Mouse (Mus musculus) urinary bladder, postnatal 25 days (tissue): Measurements from ENCODE around the gene Rab27a.
"Not testable (repeated sequence)": the region's sequence is repeated elsewhere in the genome, so short reads cannot be mapped to it uniquely, and the experiment has no call there.

Source experiments
- DNase-seq: peaks from one replicate; pipeline ENCODE4 v3.0.0; 2022; ENCODE audit warnings: low spot score

Gene Rab27a

DNA sequence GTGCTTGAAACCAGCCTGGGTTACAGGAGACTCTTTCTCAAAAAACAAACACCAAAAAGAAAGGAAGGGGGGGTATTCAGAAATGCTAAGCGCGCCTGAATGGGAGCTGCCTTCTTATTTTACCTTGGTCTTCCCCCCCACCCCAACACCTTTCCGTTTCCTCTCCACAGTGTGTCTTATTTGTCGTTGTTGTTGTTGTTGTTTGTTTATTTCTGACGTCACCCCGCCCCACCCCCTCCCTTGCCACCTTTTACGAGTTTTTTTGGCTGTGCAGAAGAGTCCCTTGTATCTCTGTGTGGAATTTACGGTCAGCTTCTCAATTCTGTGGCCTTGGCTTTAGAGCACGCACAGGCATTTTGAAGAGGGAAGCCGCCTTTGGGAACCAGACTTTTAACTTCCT, 1.1 kb downstream of the Rab27a start:
- no peak for DNase-seq

DNA sequence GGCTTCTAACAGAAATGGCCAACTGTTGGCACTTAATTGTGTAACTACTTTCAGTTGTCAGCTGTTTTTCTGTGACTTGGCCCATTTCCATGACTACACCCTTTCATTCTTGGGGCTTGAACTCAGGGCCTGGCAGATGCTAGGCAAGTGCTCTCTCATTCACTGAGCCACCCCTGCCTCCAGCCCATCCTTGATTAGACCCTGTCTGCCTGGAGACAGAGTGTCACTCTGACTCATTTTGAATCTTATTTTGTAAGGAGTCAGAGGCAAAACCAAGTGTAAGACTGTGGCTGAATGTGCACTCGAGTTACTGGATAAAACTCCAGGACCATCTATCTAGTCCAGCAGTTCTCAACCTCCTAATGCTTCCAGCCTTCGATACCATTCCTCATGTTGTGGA, 3.3 kb downstream of the Rab27a start:
- DNase-seq = no peak

DNA sequence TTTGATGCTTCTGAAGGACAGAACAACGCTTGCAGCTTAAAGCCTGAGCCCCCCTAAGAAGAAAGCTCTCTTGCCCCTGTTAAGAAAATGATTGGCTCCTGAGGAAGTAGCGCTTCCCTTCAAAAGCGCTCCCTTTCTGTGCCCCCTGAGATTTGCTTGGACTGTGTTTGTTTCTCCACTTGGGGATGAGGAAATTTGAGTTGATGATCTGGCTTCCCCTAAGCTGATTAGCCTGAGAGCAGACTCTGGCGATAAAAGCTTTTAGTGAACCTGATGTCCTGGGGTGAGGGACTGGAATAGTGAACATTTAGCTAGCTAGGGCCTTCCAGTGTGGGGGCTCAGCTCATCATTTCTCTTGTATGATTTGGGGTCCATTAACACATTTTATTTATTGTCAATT, 4.3 kb downstream of the Rab27a start:
- no peak for DNase-seq

DNA sequence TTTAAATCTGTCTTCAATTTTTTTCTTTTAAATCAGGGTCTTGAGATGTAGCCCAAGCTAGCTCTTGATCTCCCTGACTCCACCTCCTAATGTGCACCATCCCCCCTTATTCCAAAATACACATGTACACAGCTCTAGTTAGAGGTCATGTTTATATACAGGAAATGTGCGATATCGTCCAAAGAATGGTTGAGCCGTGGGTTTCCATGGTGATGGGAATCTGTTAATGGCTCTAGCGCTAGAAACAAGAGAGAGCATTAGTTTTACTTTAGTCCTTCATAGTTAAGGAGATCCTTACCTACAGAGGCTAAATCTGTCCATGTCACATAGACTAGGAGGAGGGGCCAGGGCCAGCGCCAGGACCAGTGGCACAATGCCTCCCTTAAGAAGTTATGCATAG, 5.2 kb downstream of the Rab27a start:
- no peak for DNase-seq

DNA sequence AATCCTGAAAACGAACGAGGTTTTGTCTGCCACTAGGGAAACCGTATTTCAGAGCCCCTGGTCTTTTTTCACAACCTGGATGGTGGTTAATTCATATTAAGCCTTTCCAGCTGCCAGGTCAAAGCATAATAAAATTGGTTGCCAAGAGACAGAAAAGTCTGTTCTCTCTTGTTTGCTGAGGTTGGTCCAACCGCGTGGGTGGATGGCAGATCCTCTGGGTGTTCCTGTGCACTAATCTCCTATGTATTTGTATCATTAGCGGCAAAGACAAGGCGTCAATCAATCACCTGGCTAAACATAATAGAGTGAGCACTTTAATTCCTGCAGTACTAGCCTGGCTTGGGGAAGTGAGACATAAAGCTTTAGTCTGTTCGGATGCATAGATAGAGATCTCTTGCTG, 6.0 kb downstream of the Rab27a start:
- no peak for DNase-seq

DNA sequence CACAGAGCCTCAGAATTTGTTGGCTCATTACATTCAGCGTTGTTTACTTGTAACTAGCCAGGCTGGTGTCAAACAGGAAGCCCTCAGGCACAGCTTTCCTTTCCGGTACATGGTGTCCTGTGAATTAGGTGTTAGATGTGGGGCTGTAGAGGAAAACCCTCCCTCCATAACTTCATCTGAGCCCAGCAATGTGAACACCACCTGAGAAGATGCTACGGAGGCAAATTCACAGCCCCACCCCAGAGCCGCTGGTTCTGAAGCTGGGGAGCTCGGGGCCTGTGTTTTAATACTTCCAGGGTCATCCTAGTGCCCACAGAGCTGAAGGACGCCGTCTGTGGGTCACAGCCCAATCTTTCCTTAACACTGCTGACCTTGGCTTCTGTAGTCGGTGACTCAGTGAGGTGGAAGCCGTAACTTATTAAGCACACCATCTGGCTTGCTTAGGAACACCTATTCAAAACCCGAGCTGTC, 10.8 kb downstream of the Rab27a start:
- no peak for DNase-seq

DNA sequence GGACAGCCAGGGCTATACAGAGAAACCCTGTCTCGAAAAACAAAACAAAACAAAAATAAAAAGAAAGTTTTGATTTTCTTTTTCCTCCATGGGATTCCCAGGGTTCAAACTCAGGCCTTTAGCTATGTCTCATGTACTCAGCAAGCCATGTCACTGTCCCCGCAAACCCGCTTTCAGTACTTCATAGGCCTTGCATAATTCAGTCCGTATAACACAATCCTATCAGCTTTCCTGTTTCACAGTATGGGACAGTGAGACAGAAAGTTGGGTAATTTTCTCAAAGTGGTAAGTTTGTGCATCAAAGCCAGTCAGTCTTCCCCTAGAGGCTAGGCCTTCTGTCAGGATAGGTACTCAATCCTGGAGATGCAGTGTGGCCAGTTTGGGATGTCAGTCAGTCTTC, 14.6 kb downstream of the Rab27a start:
- no peak for DNase-seq

DNA sequence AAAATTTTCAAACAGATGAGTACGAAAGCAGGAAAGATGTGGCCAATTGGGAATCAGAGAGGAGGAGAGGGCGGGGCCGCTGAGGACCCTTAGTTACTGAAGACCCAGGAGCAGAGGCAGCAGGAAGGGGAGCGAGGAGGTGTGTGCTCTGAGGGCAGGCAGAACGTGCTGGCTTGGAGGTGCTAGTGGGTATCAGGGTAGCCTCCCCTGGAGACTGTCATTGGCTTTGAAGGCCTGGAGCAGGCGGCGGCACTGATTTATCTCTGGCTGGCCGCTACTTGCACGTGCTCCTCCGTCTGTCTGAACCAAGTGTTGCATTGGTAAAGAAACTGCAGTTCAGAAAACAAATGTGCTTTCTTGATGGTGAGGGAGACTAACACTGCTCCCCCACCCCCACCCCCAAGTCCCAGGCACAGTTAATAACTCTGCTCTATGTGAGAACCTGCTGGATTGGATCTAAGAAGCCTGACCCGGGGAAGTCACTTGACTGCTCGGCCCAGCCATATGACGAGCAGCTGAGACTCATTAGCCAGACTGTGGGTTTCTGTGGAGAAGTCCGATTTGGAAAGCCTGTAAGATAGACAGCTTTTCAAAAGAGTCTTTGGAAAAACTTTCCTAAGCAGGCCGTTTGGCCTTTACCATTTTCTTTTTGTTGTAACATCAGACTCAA, 19.1 kb downstream of the Rab27a start:
- no peak for DNase-seq

DNA sequence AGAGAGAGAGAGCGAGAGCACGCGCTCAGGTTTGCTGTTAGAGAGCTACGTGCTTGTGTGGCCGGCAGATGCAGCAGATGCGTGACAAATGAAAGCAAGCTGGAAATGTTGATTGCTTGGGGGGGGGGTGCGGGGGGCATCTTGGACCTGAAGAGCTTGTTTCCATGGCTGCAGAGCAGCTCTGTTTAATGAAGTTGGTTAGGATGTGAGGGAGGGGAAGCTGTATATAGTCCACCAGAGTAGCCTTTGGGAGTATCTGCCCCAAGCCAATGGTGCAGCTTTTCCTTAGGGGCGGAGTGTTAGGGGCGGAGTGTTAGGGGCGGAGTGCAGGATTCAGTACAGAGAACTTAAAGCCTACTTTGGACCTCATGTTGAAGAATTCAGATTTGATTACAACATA, 22.4 kb downstream of the Rab27a start:
- DNase-seq = no peak

DNA sequence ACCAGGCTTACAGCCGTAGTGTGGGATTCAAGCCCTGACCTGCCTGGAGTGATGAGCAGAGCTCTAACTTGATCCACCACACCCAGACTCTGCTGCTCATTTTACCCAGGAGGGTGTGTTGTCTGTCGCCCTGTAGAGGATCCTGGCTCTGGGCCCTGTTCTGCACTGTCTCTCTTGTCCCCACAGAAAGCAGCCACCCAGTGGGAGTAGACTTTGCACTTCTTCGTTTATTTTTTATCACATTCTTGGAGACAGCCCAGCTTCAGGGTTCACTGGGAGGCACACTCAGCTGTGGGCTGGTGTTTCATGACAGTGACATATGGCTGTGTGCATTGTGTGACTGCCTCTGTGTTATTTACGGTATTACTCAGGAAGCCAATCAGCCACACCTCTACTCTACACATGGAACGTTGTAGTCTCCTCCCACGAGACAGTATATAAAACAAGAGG, 23.6 kb downstream of the Rab27a start:
- DNase-seq = no peak

DNA sequence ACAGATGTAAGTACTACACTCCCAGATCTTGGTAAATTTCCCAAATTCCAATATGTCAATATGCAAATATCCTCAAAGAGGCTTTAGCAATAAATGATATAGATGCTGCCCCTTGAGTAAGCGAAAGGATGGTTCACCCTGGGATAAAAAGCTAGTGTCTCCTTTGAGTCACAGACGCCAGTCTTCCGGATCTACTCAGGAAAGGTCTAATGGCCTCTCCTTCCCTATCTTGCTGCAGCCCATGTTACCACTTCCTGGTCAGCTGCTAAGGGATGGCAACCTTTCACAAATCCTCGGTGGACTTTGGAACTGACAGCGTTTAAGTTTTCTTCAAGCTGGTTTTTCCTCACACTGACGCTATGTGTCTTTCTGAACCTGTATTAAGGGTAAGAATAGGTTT, 24.0 kb downstream of the Rab27a start:
- DNase-seq = no peak

DNA sequence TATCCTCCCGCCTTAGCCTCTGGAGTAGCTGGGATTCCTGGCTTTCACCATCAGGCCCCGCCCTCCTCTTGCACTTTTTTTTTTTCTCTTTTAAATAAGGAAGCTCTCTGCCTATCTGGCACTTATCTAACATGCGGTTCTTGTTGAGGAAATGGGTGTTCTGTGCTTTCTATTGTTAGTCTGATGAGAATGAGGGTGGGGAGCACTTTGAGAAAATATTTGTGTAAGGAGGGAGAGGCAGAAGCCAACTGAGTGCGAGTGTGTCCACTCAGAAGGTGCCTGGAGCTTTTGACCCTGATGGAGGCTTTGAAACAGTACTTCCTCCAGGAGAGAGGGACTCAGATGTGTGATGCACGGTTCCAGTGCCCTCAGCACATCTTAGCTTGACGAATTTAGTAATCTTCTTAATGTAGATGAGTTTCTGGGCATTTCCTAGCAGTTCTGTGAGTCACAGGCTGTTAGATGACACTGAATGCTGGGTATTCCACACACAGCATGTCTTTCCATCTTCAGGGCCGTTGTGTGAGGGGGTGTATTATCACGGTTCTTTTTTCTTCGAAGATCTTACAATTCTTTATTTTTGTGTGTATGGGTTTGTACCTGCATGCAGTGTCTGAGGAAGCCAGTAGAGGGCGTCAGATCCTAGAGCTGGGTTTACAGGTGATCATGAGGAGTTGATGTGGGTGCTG, 26.5 kb downstream of the Rab27a start:
- DNase-seq = no peak

DNA sequence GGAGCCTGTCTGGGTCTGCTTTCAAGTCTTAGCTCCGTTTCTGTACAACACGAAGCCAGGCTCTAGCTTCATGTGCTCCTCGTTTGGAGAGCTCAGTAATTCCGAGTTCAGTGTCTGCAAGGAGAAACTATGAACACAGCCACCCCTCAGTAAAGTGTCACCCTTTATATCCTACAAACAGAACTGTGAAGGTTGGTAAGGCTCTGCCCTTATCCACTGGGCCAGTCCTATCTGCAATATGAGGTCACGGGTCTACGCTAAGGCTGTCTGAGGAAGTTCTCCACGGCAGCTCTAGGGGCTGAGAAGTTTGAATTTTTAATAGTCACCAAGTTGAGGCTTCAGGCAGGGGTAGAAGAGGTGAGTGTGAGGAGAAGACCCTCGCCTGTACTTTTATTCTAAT, 27.8 kb downstream of the Rab27a start:
- DNase-seq = no peak

DNA sequence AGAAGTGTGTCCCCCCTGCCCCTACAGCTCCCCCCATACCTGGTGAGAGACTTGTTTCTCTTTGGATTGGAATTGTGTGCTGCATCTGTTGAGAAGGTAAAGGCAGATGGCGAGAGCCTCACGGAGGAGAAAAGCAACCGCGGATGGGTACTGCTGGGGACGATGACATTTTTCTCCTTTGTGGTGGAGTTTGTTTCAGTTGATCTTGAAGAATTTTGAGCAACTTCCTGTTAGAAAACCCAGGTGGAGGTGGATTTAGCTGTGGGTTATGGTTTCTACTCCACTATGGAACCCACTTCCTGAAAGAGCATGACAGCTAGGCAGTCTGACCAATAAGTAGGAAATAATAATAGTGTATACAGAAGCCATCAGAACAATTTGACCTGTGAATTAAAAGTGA, 28.5 kb downstream of the Rab27a start:
- no peak for DNase-seq

DNA sequence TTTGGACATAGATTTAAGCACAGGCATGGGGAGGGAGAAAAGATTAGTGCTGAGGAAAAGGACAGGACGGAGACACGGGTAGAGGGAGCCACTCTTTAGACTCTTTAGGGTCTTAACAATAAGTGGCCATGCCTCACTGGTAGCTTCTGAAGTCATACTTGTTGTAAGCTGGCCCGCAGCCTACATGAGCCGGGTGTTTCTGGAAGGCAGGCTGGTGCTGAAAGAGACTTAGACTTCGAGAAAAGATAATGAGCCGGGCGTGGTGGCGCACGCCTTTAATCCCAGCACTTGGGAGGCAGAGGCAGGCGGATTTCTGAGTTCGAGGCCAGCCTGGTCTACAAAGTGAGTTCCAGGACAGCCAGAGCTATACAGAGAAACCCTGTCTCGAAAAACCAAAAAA, 34.7 kb downstream of the Rab27a start:
- DNase-seq = not testable (repeated sequence)

DNA sequence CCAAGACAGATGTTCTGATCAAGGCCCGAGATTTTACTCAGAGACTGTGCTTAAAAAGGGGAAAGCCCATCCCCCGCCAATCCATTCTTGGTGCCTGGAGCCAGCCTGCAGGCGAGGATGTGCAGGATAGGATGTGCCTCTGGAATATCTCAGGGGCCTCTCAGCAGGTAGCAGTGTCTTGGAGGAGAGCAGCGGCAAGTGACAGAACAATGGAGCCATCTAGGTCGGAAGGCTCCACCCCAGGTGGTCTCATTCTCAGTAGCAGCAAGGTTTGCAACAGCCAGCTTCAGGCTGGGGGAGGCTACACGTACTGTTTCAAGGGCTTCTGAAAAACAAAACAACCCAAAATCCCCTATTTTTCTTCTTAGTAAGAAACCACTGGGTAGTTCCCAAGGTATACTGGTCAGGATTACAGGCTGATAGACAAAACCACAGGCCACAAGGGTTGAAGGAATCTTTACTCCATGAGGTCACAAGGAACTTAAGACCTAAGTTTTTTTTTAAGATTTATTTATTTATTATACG, 35.2 kb downstream of the Rab27a start:
- DNase-seq = no peak

DNA sequence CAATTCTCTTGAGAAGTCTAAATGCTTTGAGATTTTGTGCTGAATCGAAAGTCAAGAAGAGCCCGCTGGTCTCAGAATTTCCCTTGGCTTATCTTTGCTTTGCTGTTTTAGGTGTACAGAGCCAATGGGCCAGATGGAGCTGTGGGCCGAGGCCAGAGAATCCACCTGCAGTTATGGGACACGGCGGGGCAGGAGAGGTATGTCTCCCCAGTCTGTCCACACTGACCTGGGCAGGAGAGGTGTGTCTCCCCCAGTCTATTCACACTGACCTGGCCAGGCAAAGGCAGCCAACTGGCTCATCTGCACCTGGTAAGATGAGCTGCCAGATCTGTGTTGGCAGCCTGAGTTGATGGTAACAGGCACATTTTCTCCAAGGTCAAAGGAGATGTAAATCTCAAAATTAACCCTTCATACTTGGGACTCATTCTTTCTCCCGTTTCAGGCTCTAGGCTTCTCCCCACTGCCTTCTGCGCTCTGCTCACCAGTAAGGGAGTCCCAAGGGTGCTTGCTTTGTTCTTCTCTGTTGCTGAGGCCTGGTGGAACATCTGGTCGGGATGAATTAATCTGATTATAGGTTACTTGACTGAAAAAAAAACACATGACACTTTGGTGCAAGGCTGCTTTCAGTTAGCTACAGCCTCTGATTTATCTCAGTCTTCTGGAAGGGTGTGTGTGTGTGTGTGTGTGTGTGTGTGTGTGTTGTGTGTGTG, 37.8 kb downstream of the Rab27a start:
- no peak for DNase-seq

DNA sequence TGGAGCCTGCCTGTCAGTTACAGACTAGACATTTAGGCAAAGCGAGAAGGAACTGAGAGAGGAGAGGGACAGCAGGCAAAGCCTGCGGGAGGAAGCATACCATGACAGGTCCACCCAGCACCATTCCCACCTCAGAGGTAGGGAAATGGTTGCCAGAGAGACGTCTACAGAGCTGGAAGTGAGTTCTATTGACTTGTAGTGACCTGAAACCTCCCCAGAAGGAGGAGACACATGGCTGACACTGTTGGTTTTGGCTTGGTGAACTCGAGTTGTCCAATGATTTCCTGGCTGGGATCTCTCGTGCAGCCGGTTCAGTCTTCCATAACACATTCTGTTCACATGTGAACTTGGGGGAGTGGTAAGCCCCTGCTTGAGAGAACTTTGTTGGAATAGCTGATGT, 39.3 kb downstream of the Rab27a start:
- DNase-seq = no peak

DNA sequence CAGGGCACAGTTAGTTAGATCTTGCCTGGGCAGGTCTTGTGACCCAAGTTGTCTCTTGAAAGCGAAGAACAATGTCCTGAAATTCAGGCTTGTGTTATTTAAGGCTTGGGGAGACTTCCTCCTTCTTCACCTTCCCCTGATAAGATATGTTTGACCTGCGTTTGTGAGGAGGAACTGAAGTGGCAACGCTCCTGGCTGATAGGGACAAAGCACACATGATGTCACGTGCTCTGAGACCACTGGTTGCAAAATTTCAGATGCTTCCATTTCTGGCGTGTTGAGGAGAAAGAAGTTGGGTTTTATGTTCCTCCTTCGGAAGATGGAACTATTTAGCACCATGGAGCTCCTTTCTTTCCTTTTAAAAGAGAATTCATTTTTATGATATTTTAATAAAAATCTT, 41.2 kb downstream of the Rab27a start:
- no peak for DNase-seq

DNA sequence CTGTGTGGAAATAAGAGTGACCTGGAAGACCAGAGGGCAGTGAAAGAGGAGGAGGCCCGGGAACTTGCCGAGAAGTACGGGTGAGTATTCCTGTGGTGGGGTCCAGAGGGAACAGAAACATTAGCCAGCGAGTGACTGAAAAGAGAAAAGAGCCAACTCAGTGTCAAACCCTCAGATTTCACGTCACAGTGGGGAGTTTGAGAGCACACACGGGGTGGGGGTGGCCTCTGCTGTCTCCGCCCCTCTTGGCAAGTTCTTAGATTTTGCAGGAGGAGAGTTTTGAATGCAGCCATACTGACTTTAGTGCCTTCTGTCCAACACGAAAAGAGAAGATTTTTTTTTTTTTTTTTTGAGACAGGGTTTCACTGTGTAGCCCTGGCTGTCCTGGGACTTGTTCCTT, 42.5 kb downstream of the Rab27a start:
- no peak for DNase-seq

DNA sequence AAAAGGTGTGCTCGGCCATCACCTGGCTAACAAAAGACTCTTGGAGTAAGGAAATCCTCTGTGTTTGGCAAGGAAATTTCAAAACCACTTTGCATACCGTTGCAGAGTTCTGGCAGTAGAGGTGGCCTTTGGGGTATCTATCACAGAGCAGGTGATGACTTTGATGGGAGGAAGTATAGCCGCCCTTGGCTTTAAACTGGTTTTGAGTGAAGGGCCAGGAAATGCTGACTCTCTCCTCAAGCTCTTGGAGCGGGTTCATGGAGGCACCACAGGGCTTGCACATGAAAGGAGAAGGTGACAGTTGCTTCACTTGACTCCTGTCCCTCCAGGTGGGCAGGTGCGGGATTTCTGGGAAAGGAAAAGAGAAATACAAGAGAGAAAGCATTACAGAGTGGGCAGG, 42.9 kb downstream of the Rab27a start:
- DNase-seq = no peak

DNA sequence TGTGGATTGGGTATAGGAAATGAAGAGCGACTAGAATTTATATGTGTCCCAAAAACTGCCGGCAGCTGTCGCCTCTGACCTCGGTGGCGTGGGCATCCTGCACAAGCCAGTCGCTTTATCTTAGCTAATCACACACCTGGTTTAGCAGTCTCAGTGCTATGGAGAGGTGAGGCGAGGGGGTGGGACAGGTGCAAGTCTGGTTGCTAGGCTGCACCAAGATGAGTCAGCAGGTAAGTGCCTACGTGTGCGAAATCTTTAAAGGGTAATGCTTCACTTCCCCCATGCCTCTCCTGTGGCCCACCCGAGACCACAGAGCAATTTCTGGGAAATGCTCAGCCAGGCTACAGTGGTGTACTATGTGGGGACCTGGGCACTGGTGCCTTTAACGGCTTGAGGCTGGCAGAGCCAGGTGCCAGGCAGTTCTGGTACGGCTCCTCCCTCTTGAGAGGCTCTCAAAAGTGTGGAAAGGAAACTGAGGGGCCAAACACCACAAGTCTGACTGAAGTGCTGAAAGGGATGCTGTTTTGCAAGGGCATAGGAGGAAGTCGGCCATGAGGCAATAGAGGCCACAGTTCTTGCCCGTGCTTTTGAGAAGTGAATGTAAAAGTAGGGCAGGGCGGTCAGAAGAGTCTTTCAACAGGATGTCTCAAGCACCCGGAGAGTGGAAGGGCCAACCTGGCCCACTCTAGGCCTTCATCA, 44.7 kb downstream of the Rab27a start:
- DNase-seq = no peak
